ENCODE assay signal across 22 mouse cellular contexts in genomic region chr14:45069598-45070212, GRCm38 (mm10).
DNase-seq lines count a peak whose midpoint lies in the region; ATAC-seq lines count a peak whose summit lies in the region.
"Had no signal": no experiment of that assay in that cellular context is flagged by ENCODE, and none has a peak within 500 bp of the region (broad histone marks: within the 10 kb centered on the region; RNA-seq: fewer than 3 reads in every experiment).

No protein-coding gene starts in this region.

- H3K4me2 ChIP-seq in neural tube, embryonic 15.5 days = no peak overlapping the region
- H3K4me2 ChIP-seq: embryonic facial prominence, embryonic 13.5 days; hindbrain, embryonic 13.5 days; limb, embryonic 13.5 days; liver, embryonic 15.5 days; neural tube, embryonic 12.5 days had no signal

- no peak overlapping the region for H3K4me3 ChIP-seq in neural tube, embryonic 15.5 days (replicated peaks)
- H3K4me3 ChIP-seq: embryonic facial prominence, embryonic 13.5 days; gastrocnemius, adult 2 months; hindbrain, embryonic 13.5 days; left cerebral cortex, adult 2 months; limb, embryonic 13.5 days; liver, embryonic 15.5 days; neural tube, embryonic 12.5 days had no signal

- H3K9me3 ChIP-seq in neural tube, embryonic 15.5 days (replicated peaks) = no peaks in the 10 kb centered on the region
- H3K9me3 ChIP-seq: embryonic facial prominence, embryonic 13.5 days; hindbrain, embryonic 13.5 days; limb, embryonic 13.5 days; liver, embryonic 15.5 days had no signal

- H3K27ac ChIP-seq in neural tube, embryonic 15.5 days (replicated peaks) = no peak overlapping the region
- H3K27ac ChIP-seq: embryonic facial prominence, embryonic 13.5 days; gastrocnemius, adult 2 months; hindbrain, embryonic 13.5 days; kidney, postnatal 0 days; left cerebral cortex, adult 2 months; limb, embryonic 13.5 days; liver, embryonic 15.5 days; macrophage; neural tube, embryonic 12.5 days had no signal

- no peaks in the 10 kb centered on the region for H3K4me1 ChIP-seq in neural tube, embryonic 15.5 days
- H3K4me1 ChIP-seq: embryonic facial prominence, embryonic 13.5 days; hindbrain, embryonic 13.5 days; limb, embryonic 13.5 days; neural tube, embryonic 12.5 days had no signal

- WGBS in neural tube, embryonic 15.5 days = 87% methylated on average over 6 of the region's 6 CpGs

- peak; percentile 60 for DNase-seq in neural tube, embryonic 10.5 days (ENCODE audit: extremely low spot score, low spot score)
- DNase-seq in embryo, embryonic 10 days (ENCODE audit: low spot score) = peak; percentile 88
- DNase-seq in kidney, postnatal 14 days = no peak
- DNase-seq: adrenal gland, postnatal 36 days; cerebellum, adult 9-11 months; forebrain, postnatal 0 days; gastrocnemius, adult 2 months; right cerebral cortex, postnatal 14 days had no signal

- no peak for ATAC-seq in neural tube, embryonic 15.5 days (ENCODE audit: low FRiP score)
- peak; percentile 59 for ATAC-seq in granulocyte monocyte progenitor cell, adult 5-6 weeks (replicated peaks; ENCODE audit: poor library complexity, severe bottlenecking)
- ATAC-seq in megakaryocyte-erythroid progenitor cell, adult 5-6 weeks (replicated peaks; ENCODE audit: low FRiP score, low TSS enrichment, poor library complexity, severe bottlenecking) = no peak
- ATAC-seq in monocyte, adult 5-6 weeks (replicated peaks; ENCODE audit: insufficient number of reproducible peaks, low FRiP score, low TSS enrichment, poor library complexity, severe bottlenecking) = no peak
- ATAC-seq: forebrain, postnatal 0 days; intestine, postnatal 0 days had no signal

- H3K27me3 ChIP-seq in neural tube, embryonic 15.5 days (replicated peaks) = no peaks in the 10 kb centered on the region
- H3K27me3 ChIP-seq: CH12.LX; embryonic facial prominence, embryonic 13.5 days; hindbrain, embryonic 13.5 days; limb, embryonic 13.5 days; liver, embryonic 15.5 days; neural tube, embryonic 12.5 days had no signal

- H3K9ac ChIP-seq in neural tube, embryonic 15.5 days (replicated peaks) = no peak overlapping the region
- H3K9ac ChIP-seq: embryonic facial prominence, embryonic 13.5 days; forebrain, postnatal 0 days; hindbrain, embryonic 13.5 days; limb, embryonic 13.5 days; liver, embryonic 15.5 days; neural tube, embryonic 12.5 days had no signal

- H3K36me3 ChIP-seq in neural tube, embryonic 15.5 days = no peaks in the 10 kb centered on the region
- H3K36me3 ChIP-seq: embryonic facial prominence, embryonic 13.5 days; hindbrain, embryonic 13.5 days; limb, embryonic 13.5 days; liver, embryonic 15.5 days; neural tube, embryonic 12.5 days had no signal
